Mouse (Mus musculus) adipose tissue, adult 10 weeks (tissue): Measurements from ENCODE around the gene B4gat1. TPM values are rescaled to one million over a fixed set of nuclear protein-coding genes. Genes with fewer than 3 reads are reported as not detected.

Source experiments
- polyA plus RNA-seq: library from polyadenylated mRNA; stranded (reverse); fragments of 350-450 nt; fragmentation: Illumina TruSeq; extraction: RNeasy Lipid Tissue Mini Kit (QIAGEN cat#74804); gene quantifications from one replicate; pipeline ENCODE4 v1.2.3, GENCODE M21; 2014; ENCODE audit warnings: low read depth, low replicate concordance

B4gat1 gene
- polyA plus RNA-seq: 20.8 TPM

DNA sequence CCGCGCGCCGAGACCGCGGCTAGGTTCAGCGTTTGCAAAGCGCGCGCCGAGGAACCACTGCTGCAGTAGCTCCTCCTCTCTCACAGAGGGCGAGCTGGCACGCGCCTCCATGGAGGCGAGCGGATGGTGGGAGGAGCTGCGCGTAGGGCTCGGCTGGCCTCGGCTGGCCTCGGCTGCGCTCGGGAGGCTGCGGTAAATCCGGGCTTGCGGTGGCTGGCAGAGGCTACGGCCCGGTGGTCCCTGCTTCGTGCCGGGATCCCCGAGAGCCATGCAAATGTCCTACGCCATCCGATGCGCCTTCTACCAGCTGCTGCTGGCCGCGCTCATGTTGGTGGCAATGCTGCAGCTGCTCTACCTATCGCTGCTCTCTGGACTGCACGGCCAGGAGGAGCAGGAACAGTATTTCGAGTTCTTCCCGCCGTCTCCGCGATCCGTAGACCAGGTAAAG, at the start of gene B4gat1, which contains the start of gene AC124502.3:
Gene B4gat1 (plus strand): TSS at position 118 of the 448 bp plus-strand sequence.
Gene AC124502.3 (plus strand): TSS at position 183 of the 448 bp plus-strand sequence.

DNA sequence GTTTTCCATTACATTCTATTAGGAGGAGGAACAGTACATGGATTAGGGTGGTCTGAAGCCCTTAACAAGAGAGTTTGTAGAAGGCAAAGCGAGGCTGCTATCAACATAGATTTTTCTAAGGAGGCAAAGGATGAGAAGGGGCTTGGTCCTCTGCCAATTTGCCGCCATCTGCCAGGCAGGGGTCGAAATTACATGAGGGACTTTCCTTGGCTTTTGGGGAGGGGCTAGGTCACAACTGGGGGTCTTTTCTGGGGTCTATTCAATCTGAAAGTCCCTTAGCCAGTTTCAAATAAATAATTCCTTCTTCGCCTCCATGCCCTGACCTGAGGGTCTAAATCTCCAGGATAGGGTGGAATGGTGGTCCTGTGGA, 48.4 kb upstream of the B4gat1 start, which contains the start of gene Npas4:
Gene Npas4 (minus strand): TSS at position 61 of the 370 bp plus-strand sequence.

DNA sequence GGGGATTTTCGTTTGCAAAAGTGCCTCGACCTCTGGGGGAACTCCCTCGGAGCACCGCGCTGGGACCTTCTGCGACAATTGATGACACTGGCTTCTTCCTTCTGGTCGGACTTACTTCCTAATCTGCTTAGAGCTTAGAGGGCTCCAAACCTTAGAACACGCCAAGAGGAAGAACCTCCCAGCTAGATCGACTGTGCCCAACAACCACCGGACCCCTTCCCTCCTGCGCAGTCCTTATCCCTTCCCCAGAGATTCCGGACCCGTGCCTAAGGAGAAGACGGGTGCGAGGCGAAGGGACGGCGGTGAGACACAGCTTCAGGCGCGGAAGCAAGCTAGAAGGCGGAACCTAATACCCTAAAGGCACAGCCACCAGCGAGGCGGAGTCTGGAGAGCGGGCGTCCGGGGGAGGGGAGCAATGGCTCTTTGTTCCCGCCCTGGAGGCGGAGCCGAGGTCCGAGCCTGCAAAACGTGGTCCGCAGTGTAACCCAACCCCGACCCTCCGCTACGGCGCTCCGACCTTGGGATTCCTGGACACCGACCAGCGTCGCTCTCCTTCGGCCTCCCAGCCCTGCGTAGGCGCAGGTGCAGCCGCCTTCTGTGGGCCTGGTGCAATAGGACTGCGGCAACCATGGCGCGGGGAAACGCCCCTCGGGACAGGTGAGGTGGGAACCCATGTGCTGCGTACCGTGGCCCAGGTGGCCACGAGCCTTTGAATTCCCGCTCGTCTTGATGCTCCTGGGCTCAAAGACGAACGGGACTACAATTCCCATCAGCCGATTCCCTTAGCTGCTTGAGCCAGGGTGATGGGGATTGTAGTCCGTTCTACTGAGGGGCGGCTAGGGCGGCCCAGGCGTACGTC, 14.8 kb upstream of the B4gat1 start, which contains the start of gene Slc29a2:
Gene Slc29a2 (plus strand): TSS at position 240 of the 859 bp plus-strand sequence.

DNA sequence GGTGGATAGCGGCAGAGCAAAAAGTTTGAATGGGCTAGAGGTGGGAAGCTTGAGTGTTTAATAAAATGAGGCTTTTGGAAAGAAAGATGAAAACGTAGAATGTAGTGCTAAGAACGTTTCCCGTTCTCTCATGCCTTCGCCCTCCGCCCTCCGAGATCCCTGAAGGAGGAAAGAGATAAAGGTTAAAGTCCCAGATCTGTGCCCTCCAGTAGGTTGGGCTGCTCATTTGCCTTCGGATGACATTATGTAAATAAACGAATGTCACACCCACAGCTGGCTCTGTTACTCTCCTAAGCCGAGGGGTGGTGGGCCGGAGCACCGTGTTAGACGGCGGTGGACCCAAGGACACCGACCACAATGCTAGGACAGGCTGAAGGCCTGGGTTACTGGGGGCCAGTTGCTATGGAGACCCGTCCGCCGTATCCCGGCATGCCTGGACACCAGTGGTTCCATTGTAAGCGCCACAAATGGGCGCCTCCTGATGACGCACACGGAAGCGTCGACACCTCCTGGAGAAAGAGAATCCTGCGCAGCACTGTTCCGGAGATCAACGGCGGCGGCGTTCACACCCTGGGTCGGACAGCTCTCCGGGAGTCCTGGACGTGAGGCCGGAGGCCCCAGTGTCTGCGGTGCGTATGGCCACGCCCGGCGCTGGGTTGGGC, 2.4 kb downstream of the B4gat1 start, which contains the start of gene Brms1:
Gene Brms1 (plus strand): TSS at position 493 of the 662 bp plus-strand sequence.

DNA sequence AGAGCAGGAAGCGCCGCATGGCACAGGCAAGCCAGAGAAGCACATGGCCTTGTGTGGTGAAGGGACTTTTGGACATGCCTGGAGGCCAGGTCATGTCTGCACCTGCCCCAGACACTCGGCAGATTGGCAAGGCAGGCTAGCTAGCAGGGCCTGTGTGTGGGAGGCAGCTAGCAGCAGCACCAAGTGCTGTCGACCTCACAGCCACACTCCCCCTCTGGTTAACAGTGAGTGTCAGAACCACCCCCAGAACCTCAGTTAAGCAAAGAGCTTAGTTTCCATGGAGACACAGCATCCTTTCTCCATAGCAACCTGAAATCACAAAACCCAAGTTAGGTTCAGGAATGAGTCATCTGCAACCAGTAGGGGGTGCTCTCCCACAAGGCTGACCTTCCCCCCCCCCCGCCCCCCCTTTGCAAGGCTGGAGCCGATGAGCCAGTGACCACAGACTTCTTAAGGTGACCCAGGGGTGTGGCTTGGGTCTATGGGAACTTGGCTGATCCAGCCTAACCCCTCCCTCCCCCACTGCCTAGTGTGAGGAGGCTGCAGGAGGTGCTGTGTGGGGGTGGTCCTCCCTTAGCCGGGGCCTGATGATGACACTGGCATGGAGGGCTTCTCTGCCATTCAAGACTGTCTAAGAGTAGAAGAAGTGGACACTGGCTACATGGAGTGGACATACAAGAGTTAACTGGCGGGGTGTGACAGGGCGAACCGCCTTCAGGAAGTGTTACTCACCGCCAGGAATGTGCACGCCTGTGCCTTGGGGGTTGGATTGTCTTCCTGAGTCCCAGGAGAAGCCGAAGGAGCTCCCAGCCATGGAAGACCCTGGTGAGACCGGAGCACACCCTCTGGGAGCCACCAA, 11.7 kb downstream of the B4gat1 start, which contains the start of gene Rin1:
Gene Rin1 (plus strand): TSS at position 435 of the 859 bp plus-strand sequence.

DNA sequence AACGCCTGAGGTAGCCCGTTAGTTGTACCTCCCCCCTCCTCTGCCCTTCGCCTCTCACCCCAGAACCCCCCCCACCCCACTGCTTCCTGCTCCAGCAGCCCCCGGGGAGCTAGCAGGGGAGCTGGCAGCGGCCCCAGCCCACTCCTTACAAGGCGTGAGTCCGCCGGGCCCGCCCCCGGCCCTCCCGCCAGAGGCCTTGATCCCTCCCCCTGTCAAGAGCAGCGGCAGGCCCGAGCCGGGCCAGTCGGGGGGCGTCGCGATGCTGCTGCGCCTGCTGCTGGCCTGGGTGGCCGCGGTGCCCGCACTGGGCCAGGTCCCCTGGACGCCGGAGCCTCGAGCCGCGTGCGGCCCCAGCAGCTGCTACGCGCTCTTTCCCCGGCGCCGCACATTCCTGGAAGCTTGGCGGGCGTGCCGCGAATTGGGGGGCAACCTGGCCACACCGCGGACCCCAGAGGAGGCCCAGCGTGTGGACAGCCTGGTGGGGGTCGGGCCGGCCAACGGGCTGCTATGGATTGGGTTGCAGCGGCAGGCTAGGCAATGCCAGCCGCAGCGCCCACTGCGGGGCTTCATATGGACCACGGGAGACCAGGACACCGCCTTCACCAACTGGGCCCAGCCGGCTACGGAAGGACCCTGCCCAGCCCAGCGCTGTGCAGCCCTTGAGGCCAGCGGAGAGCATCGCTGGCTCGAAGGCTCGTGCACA, 29.4 kb downstream of the B4gat1 start, which contains the start of gene Cd248:
Gene Cd248 (plus strand): TSS at position 212 of the 703 bp plus-strand sequence.

DNA sequence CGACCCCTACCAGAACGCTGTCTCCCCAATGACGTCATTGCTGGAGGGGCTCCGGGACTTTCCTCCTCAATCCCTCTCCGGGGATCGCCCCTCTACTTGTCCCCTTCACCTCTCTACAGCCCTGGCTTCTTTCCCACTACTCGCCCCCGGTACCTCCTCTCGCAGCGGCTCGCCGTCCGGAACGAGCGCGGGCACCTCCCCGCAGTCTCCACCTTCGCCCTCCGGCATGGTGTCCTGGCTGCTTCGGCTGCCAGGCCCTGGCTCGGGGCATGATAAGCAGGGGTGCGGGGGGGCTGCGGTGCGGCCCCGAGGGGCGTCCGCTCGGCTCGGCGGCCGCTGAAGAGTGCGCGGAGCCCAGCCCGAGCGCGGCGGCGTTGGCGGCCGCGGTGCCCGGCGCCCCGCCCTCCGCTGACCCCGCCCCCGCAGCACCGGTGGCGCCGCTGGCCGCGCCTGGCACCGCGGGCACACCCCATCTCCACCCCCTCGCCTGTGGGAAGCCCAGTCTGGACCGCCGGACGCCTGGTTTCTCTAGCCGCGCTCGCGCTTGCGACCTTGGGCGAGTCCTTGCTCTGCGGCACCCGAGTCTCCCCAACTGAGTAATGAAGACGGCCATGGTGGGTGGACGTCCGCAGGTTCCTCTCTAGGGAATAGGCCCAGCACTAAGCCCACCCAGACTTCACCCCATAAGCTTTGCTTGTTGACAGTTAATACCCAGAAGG, 46.7 kb downstream of the B4gat1 start, which contains the start of gene Tmem151a:
Gene Tmem151a (minus strand): TSS at position 387 of the 719 bp plus-strand sequence.

DNA sequence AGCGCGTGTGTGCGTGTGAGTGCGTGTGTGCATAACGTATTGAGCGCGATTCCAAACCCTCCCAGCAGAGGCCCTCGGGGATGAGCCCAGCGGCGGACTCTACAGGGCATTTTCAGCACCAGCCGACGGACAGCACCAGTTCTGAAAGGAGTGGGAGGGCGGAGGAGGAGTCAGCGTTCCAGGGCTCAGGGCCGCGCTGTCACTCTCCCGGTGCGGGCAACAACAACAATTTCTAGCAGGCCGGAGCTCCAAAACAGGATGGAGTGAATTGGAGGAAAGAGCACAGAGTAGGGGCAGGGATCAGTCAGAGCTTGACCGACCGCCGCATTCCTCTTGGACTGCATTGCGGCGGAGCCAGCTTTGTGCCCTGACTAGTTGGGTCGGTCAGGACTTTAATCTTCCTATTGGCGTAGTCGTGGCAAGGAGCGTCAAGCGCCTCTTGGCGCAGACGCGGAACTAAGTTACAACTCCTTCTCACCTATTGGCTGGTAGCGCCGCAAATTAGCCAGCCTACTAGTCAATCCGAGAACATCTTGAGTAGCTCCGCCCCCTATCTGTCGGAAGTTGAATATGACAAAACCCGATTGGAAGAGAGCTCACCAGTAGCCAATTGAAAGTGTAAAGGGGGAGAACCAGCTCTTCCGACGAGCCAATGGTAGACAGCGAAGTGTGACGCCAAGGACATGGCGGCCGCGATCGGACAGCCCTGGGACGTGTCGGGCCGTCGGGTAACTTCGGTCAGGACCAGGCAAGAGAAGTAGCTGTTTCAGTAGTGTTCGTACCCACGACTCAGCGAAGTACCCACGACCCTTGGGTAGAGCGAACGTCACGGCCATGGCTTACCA, 49.5 kb downstream of the B4gat1 start, which contains the start of gene Yif1a:
Gene Yif1a (plus strand): TSS at position 655 of the 845 bp plus-strand sequence.

Other genes with a start within 250 kb of the B4gat1 start
- 20.7 TPM for gene Rbm4, start 244.9 kb upstream of the B4gat1 start, polyA plus RNA-seq
- 7.9 TPM for gene Gm21992, start 227.2 kb upstream of the B4gat1 start, polyA plus RNA-seq
- 16.7 TPM for gene Rbm14, start 227.2 kb upstream of the B4gat1 start, polyA plus RNA-seq
- gene Ccs, start 199.5 kb upstream of the B4gat1 start, polyA plus RNA-seq: 62.9 TPM
- gene Ccdc87, start 199.5 kb upstream of the B4gat1 start, polyA plus RNA-seq: 1.0 TPM
- gene Ctsf, start 183.7 kb upstream of the B4gat1 start, polyA plus RNA-seq: 65.6 TPM
- 3.4 TPM for gene Actn3, start 160.9 kb upstream of the B4gat1 start, polyA plus RNA-seq
- 18.4 TPM for gene Zdhhc24, start 160.2 kb upstream of the B4gat1 start, polyA plus RNA-seq
- 5.7 TPM for gene Bbs1, start 132.2 kb upstream of the B4gat1 start, polyA plus RNA-seq
- 43.1 TPM for gene Dpp3, start 110.5 kb upstream of the B4gat1 start, polyA plus RNA-seq
- 3.9 TPM for gene Peli3, start 95.7 kb upstream of the B4gat1 start, polyA plus RNA-seq
- gene Mrpl11, start 76.7 kb upstream of the B4gat1 start, polyA plus RNA-seq: 77.2 TPM
- gene Npas4, start 48.5 kb upstream of the B4gat1 start, polyA plus RNA-seq: 0.83 TPM
- 1.8 TPM for gene Slc29a2, start 15.0 kb upstream of the B4gat1 start, polyA plus RNA-seq
- 1.9 TPM for gene AC124502.3, start 65 bp downstream of the B4gat1 start, polyA plus RNA-seq
- 34.8 TPM for gene Brms1, start 2.5 kb downstream of the B4gat1 start, polyA plus RNA-seq
- 3.6 TPM for gene Rin1, start 11.7 kb downstream of the B4gat1 start, polyA plus RNA-seq
- gene Cd248, start 29.3 kb downstream of the B4gat1 start, polyA plus RNA-seq: 36.7 TPM
- gene Tmem151a, start 46.7 kb downstream of the B4gat1 start, polyA plus RNA-seq: 2.8 TPM
- 71.7 TPM for gene Yif1a, start 49.7 kb downstream of the B4gat1 start, polyA plus RNA-seq
- 1.6 TPM for gene Cnih2, start 59.7 kb downstream of the B4gat1 start, polyA plus RNA-seq
- 160 TPM for gene Rab1b, start 68.2 kb downstream of the B4gat1 start, polyA plus RNA-seq
- gene Klc2, start 79.7 kb downstream of the B4gat1 start, polyA plus RNA-seq: 29.1 TPM
- 21.5 TPM for gene Pacs1, start 234.3 kb downstream of the B4gat1 start, polyA plus RNA-seq